Mouse (Mus musculus) myocyte (in vitro differentiated cells): ENCODE results near the gene Pnpla1. TPM values are rescaled to one million over a fixed set of nuclear protein-coding genes. Genes with fewer than 3 reads are reported as not detected.

ENCODE experiments used
- H3K27me3 ChIP-seq: one replicate; pipeline ENCODE4 v1.6.1; 2011; ENCODE audit not compliant: control insufficient read depth, insufficient read depth, insufficient read length
- H3K36me3 ChIP-seq: one replicate; pipeline ENCODE4 v1.6.1; 2011; ENCODE audit not compliant: control insufficient read depth, insufficient read depth
- H3K4me2 ChIP-seq: one replicate; pipeline ENCODE4 v1.6.1; 2011; ENCODE audit warnings: low read depth, control low read depth
- H3K4me3 ChIP-seq: one replicate; pipeline ENCODE4 v1.5.1; 2011; ENCODE audit warnings: mild to moderate bottlenecking, control low read depth, moderate library complexity
- H3K79me2 ChIP-seq: one replicate; pipeline ENCODE4 v1.6.1; 2011; ENCODE audit not compliant: control insufficient read depth, insufficient read depth
- H3ac ChIP-seq: one replicate; pipeline ENCODE4 v1.6.1; 2011; ENCODE audit not compliant: control insufficient read depth, insufficient read length
- CEBPB ChIP-seq: IDR thresholded peaks from 2 replicates; pipeline ENCODE4 v1.6.1; 2011; ENCODE audit warnings: mild to moderate bottlenecking, moderate library complexity; ENCODE audit not compliant: poor library complexity, insufficient read depth, severe bottlenecking
- E2F4 ChIP-seq: IDR thresholded peaks from one replicate; pipeline ENCODE4 v1.6.1; 2011; ENCODE audit warnings: mild to moderate bottlenecking, control low read depth, moderate library complexity; ENCODE audit not compliant: insufficient read depth
- MAX ChIP-seq: IDR thresholded peaks from one replicate; pipeline ENCODE4 v1.6.1; 2011; ENCODE audit warnings: low read depth, mild to moderate bottlenecking, control low read depth
- MYOD1 ChIP-seq, 3 experiments: IDR thresholded peaks; one replicate each; pipeline ENCODE4 v1.6.1; 2011; ENCODE audit warnings: control low read depth in 2 of 3, low read depth in 2 of 3, mild to moderate bottlenecking in 2 of 3, moderate library complexity in 1 of 3; ENCODE audit not compliant: insufficient read length in 2 of 3, control insufficient read depth in 1 of 3
- MYOG ChIP-seq, 3 experiments: IDR thresholded peaks; one replicate each; pipeline ENCODE4 v1.6.1; 2011; ENCODE audit warnings: control low read depth in 2 of 3, low read depth in 2 of 3, mild to moderate bottlenecking in 2 of 3; ENCODE audit not compliant: insufficient read length in 2 of 3, control insufficient read depth in 1 of 3, insufficient read depth in 1 of 3
- POLR2A ChIP-seq: IDR thresholded peaks from one replicate; pipeline ENCODE4 v1.6.1; 2011; ENCODE audit warnings: low read depth, mild to moderate bottlenecking, control low read depth, moderate library complexity; ENCODE audit not compliant: insufficient read length
- POLR2AphosphoS2 ChIP-seq: IDR thresholded peaks from one replicate; pipeline ENCODE4 v1.6.1; 2011; ENCODE audit warnings: low read depth, control low read depth; ENCODE audit not compliant: insufficient read length
- REST ChIP-seq: IDR thresholded peaks from one replicate; pipeline ENCODE4 v1.6.1; 2011; ENCODE audit warnings: mild to moderate bottlenecking, control low read depth, moderate library complexity; ENCODE audit not compliant: insufficient read depth, insufficient read length
- SRF ChIP-seq: IDR thresholded peaks from one replicate; pipeline ENCODE4 v1.6.1; 2011; ENCODE audit warnings: low read depth; ENCODE audit not compliant: control insufficient read depth, insufficient read length
- TCF12 ChIP-seq: IDR thresholded peaks from one replicate; pipeline ENCODE4 v1.6.1; 2011; ENCODE audit warnings: mild to moderate bottlenecking, control low read depth; ENCODE audit not compliant: poor library complexity, insufficient read depth, severe bottlenecking
- TCF3 ChIP-seq: IDR thresholded peaks from one replicate; pipeline ENCODE4 v1.6.1; 2011; ENCODE audit warnings: low read depth, control low read depth; ENCODE audit not compliant: insufficient read length
- USF1 ChIP-seq: IDR thresholded peaks from one replicate; pipeline ENCODE4 v1.6.1; 2011; ENCODE audit warnings: low read depth, mild to moderate bottlenecking, control low read depth, moderate library complexity
- polyA plus RNA-seq: library from polyadenylated mRNA; unstranded; fragments of >200 nt; fragmentation: generic; extraction: Trizol; gene quantifications from one replicate; pipeline ENCODE4 v1.2.1, GENCODE M21; 2012; ENCODE audit warnings: missing spikeins

The Pnpla1 gene
- polyA plus RNA-seq, 1 experiment: not detected

GRCm38 (mm10) chr17:28930392-28931074 lies 72.3 kb downstream of the Pnpla1 start:
- TF ChIP-seq TCF3: no peak
- TF ChIP-seq USF1: no peak
- TF ChIP-seq E2F4: no peak
- no peak for TF ChIP-seq POLR2A
- no peak for TF ChIP-seq MAX
- no peak for TF ChIP-seq REST
- no peak for TF ChIP-seq MYOG (IDR thresholded peaks at IDR 0.05; ENCODE audit: control insufficient read depth in 1 of 3, insufficient read depth in 1 of 3, insufficient read length in 2 of 3, low read depth in 2 of 3)
- TF ChIP-seq MYOD1 (IDR thresholded peaks at IDR 0.05; ENCODE audit: control insufficient read depth in 1 of 3, insufficient read length in 2 of 3, low read depth in 2 of 3): peak in 1 of 3 experiments; percentile 12
- Histone ChIP-seq H3K36me3 (no peaks in the 10 kb centered on the region), H3K27me3 (no peaks in the 10 kb centered on the region), H3ac (no peak overlapping the region), H3K4me3 (no peak overlapping the region), H3K79me2 (no peaks in the 10 kb centered on the region), H3K4me2 (peak overlapping the region; percentile 33)

- Histone ChIP-seq H3K4me2 (no peak overlapping the region), H3K27me3 (no peaks in the 10 kb centered on the region), H3K79me2 (no peaks in the 10 kb centered on the region), H3ac (no peak overlapping the region), H3K36me3 (no peaks in the 10 kb centered on the region), H3K4me3 (no peak overlapping the region)
- TF ChIP-seq USF1 (no peak), SRF (no peak), REST (no peak), MYOG (IDR thresholded peaks at IDR 0.05; ENCODE audit: control insufficient read depth in 1 of 3, insufficient read depth in 1 of 3, insufficient read length in 2 of 3, low read depth in 2 of 3) (no peak), CEBPB (no peak), MAX (no peak), TCF12 (no peak), POLR2A (no peak), MYOD1 (IDR thresholded peaks at IDR 0.05; ENCODE audit: control insufficient read depth in 1 of 3, insufficient read length in 2 of 3, low read depth in 2 of 3) (no peak), TCF3 (no peak), POLR2AphosphoS2 (no peak), E2F4 (no peak)
These were observed 73.4 kb downstream of the Pnpla1 start for GRCm38 (mm10) chr17:28931436-28932211.

- Histone ChIP-seq H3ac (no peak overlapping the region), H3K79me2 (no peaks in the 10 kb centered on the region)
- no peak for TF ChIP-seq MYOG (IDR thresholded peaks at IDR 0.05; ENCODE audit: control insufficient read depth in 1 of 3, insufficient read depth in 1 of 3, insufficient read length in 2 of 3, low read depth in 2 of 3)
These were observed 74.1 kb downstream of the Pnpla1 start for GRCm38 (mm10) chr17:28932274-28932673.

DNA sequence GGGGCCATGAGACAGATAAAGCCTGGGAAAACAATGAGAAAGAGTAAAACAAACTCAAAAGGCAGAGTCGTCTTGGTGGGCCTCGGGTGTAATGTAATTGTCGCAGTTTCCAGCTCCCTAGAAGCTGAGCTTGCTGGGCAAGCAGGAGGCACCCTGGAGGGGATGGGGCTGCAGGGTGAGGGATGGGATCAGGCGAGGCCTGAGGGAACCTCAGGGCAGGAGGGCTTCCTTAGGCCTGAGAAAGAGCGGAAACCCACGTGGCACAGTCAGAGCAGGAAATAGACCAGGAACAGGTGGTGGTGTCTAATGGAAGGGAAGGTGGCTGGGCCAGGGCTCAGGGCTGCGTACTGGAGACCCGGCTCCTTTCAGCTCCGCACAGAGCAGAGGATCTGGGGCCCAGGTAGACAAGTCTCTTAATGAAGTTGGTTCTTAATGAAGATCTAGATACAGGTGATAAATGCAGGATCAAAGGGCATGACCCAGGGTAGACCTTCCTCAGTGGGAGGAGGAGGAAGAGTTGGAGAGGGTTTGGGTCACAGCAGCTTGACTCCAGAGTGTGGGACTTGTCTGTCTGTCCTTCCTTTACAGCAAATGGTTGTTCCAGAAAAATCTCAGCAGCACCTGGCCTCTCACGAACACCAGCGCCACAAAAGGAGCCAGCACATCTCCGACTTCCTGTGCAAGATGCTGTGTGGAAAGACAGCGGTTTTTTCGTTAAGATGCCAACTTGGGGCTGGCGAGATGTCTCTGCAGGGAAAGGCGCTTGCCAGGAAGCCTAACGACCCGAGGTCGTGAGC lies 76.1 kb downstream of the Pnpla1 start:
- TF ChIP-seq MYOG (IDR thresholded peaks at IDR 0.05; ENCODE audit: control insufficient read depth in 1 of 3, insufficient read depth in 1 of 3, insufficient read length in 2 of 3, low read depth in 2 of 3) (no peak), MYOD1 (IDR thresholded peaks at IDR 0.05; ENCODE audit: control insufficient read depth in 1 of 3, insufficient read length in 2 of 3, low read depth in 2 of 3) (no peak), MAX (no peak), CEBPB (no peak), REST (no peak), TCF3 (no peak), POLR2AphosphoS2 (no peak), USF1 (no peak), POLR2A (no peak), E2F4 (no peak), SRF (no peak), TCF12 (no peak)
- no peak overlapping the region for H3K4me3 ChIP-seq
- H3K36me3 ChIP-seq: no peaks in the 10 kb centered on the region
- H3K4me2 ChIP-seq: no peak overlapping the region
- H3ac ChIP-seq: no peak overlapping the region
- H3K79me2 ChIP-seq: no peaks in the 10 kb centered on the region
- H3K27me3 ChIP-seq: no peaks in the 10 kb centered on the region

More at GRCm38 (mm10) chr17:28932274-28932673, 74.1 kb downstream of the Pnpla1 start:
- no peak overlapping the region for H3K4me3 ChIP-seq
- no peaks in the 10 kb centered on the region for H3K36me3 ChIP-seq
- no peaks in the 10 kb centered on the region for H3K27me3 ChIP-seq
- H3K4me2 ChIP-seq: no peak overlapping the region
